ENCODE assay signal across 10 mouse cellular contexts in the genomic region with DNA sequence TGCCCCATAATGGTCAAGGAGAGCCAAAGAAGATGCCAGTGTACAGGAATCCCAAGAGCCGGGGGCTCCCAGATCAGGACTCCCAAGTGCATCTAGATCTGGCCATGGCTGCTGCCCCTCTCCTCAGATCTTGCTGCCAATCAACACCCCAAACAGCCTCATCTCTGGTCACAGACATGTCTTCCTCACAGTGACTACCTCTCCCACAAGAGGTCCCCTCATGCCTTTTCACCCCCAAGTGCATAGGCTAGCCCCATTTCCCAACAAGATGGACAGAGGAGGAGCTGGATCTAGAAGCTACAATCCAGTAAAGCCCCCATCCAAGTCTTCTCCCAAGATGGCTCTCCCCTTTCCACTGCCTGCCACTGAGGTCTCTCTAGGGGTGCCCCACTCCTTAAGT. TPM values are rescaled to one million over a fixed set of nuclear protein-coding genes. Genes with fewer than 3 reads are reported as not detected.
A peak's percentile ranks its signal among the peaks of the same experiment; 100 is the strongest.
DNase-seq lines count a peak whose midpoint lies in the region; ATAC-seq lines count a peak whose summit lies in the region.
"Had no signal": no experiment of that assay in that cellular context is flagged by ENCODE, and none has a peak within 500 bp of the region (broad histone marks: within the 10 kb centered on the region; RNA-seq: fewer than 3 reads in every experiment).

No protein-coding gene starts in this region.

- H3K9me3 ChIP-seq in heart, embryonic 12.5 days (replicated peaks) = no peaks in the 10 kb centered on the region
- no peaks in the 10 kb centered on the region for H3K9me3 ChIP-seq in embryonic facial prominence, embryonic 13.5 days
- no peaks in the 10 kb centered on the region for H3K9me3 ChIP-seq in hindbrain, embryonic 14.5 days (ENCODE audit: control insufficient read depth, low read length)
- H3K9me3 ChIP-seq in midbrain, embryonic 13.5 days = no peaks in the 10 kb centered on the region

- peak overlapping the region; percentile 98 for H3K4me2 ChIP-seq in heart, embryonic 12.5 days
- H3K4me2 ChIP-seq in embryonic facial prominence, embryonic 13.5 days = peak overlapping the region; percentile 100
- H3K4me2 ChIP-seq in hindbrain, embryonic 14.5 days (replicated peaks) = peak overlapping the region; percentile 95
- H3K4me2 ChIP-seq in midbrain, embryonic 13.5 days (replicated peaks) = peak overlapping the region; percentile 98

- H3K4me3 ChIP-seq in heart, embryonic 12.5 days = no peak overlapping the region
- peak overlapping the region; percentile 64 for H3K4me3 ChIP-seq in embryonic facial prominence, embryonic 13.5 days
- H3K4me3 ChIP-seq in hindbrain, embryonic 14.5 days (replicated peaks; ENCODE audit: low read length) = peak overlapping the region; percentile 76
- peak overlapping the region; percentile 80 for H3K4me3 ChIP-seq in midbrain, embryonic 13.5 days (replicated peaks)

- no peaks in the 10 kb centered on the region for H3K36me3 ChIP-seq in heart, embryonic 12.5 days
- no peaks in the 10 kb centered on the region for H3K36me3 ChIP-seq in embryonic facial prominence, embryonic 13.5 days
- no peaks in the 10 kb centered on the region for H3K36me3 ChIP-seq in hindbrain, embryonic 14.5 days (replicated peaks; ENCODE audit: control insufficient read depth, insufficient read depth)
- H3K36me3 ChIP-seq in midbrain, embryonic 13.5 days = no peaks in the 10 kb centered on the region

- peaks cover 78% of the 10 kb centered on the region for H3K27me3 ChIP-seq in heart, embryonic 12.5 days (replicated peaks)
- peaks cover 83% of the 10 kb centered on the region for H3K27me3 ChIP-seq in embryonic facial prominence, embryonic 13.5 days
- H3K27me3 ChIP-seq in hindbrain, embryonic 14.5 days (ENCODE audit: control insufficient read depth, insufficient read depth, low read length) = peaks cover 16% of the 10 kb centered on the region; the same call in 1 of the 2 replicates
- H3K27me3 ChIP-seq in midbrain, embryonic 13.5 days = peaks cover 60% of the 10 kb centered on the region

- no peak overlapping the region for H3K27ac ChIP-seq in heart, embryonic 12.5 days (ENCODE audit: poor library complexity, severe bottlenecking)
- no peak overlapping the region for H3K27ac ChIP-seq in embryonic facial prominence, embryonic 13.5 days
- H3K27ac ChIP-seq in hindbrain, embryonic 14.5 days = no peak overlapping the region
- no peak overlapping the region for H3K27ac ChIP-seq in midbrain, embryonic 13.5 days

- WGBS in heart, embryonic 12.5 days = 64% methylated on average over 1 of the region's 1 CpGs
- WGBS in embryonic facial prominence, embryonic 13.5 days = 80% methylated on average over 1 of the region's 1 CpGs
- 89% methylated on average over 1 of the region's 1 CpGs for WGBS in hindbrain, embryonic 14.5 days
- WGBS in midbrain, embryonic 13.5 days = 88% methylated on average over 1 of the region's 1 CpGs

- no peak for ATAC-seq in heart, embryonic 12.5 days (ENCODE audit: insufficient number of reproducible peaks, low FRiP score)
- no peak for ATAC-seq in embryonic facial prominence, embryonic 13.5 days (ENCODE audit: insufficient number of reproducible peaks, insufficient read depth, low FRiP score, low TSS enrichment, low read depth)
- ATAC-seq in hindbrain, embryonic 14.5 days (ENCODE audit: low FRiP score) = no peak
- no peak for ATAC-seq in midbrain, embryonic 13.5 days

- DNase-seq in heart, postnatal 4 days = no peak
- no peak for DNase-seq in hindbrain, embryonic 14.5 days (ENCODE audit: low spot score)
- DNase-seq in cerebellum, adult 9-11 months = no peak
- no peak for DNase-seq in cerebellum, adult 9-10 months
- DNase-seq in yolk sac, embryonic 10.5 days (ENCODE audit: low spot score) = no peak
- DNase-seq: kidney, postnatal 14 days had no signal

- H3K9ac ChIP-seq in heart, embryonic 12.5 days = 0 out of 2 replicates have a peak overlapping the region, but pooled peaks have one; percentile 35
- H3K9ac ChIP-seq in embryonic facial prominence, embryonic 13.5 days = no peak overlapping the region
- H3K9ac ChIP-seq in hindbrain, embryonic 14.5 days = peak overlapping the region; percentile 78
- peak overlapping the region; percentile 90 for H3K9ac ChIP-seq in midbrain, embryonic 13.5 days (replicated peaks)

- peaks cover 37% of the 10 kb centered on the region for H3K4me1 ChIP-seq in heart, embryonic 12.5 days (replicated peaks)
- H3K4me1 ChIP-seq in embryonic facial prominence, embryonic 13.5 days = peaks cover 52% of the 10 kb centered on the region
- peaks cover 61% of the 10 kb centered on the region for H3K4me1 ChIP-seq in hindbrain, embryonic 14.5 days (replicated peaks; ENCODE audit: control insufficient read depth, insufficient read depth, low read length)
- H3K4me1 ChIP-seq in midbrain, embryonic 13.5 days (replicated peaks) = peaks cover 72% of the 10 kb centered on the region

RNA-seq across cellular contexts. Expression of gene Foxo6, which starts 1.4 kb away (rescaled TPM):
- 0.06 and 0.08 TPM in 2 replicates for polyA plus RNA-seq in heart, embryonic 12.5 days (2016; fragmentation: Nextera tagmentation; extraction: Ambion mirVana)
- total RNA-seq in heart, postnatal 4 days (2021) = 1 to 10 TPM; 6.1 to 8.3 TPM
- 0.32 and 0.36 TPM in 2 replicates for polyA plus RNA-seq in embryonic facial prominence, embryonic 13.5 days (2015; fragmentation: Nextera tagmentation; extraction: Ambion mirVana)
- polyA plus RNA-seq in hindbrain, embryonic 14.5 days (2014; fragmentation: Nextera tagmentation; extraction: Ambion mirVana) = 1.0 and 1.4 TPM in 2 replicates
- 0.69 and 0.77 TPM in 2 replicates for polyA plus RNA-seq in midbrain, embryonic 13.5 days (2015; fragmentation: Nextera tagmentation; extraction: Ambion mirVana)
- total RNA-seq: megakaryocyte progenitor cell, adult 5-6 weeks had no signal
